Mouse (Mus musculus) midbrain, embryonic 11.5 days (tissue): ENCODE measurements around the gene Cntd1. TPM values are rescaled to one million over a fixed set of nuclear protein-coding genes. Genes with fewer than 3 reads are reported as not detected.

ENCODE experiments used
- ATAC-seq: fragments of 200-750 bp; cut with Nextera tagmentation; 2 replicates; pipeline ENCODE4 v1.8.0; 2017; ENCODE audit warnings: moderate TSS enrichment, moderate library complexity; ENCODE audit not compliant: low FRiP score
- DNase-seq: peaks from one replicate; pipeline ENCODE4 v3.0.0; 2015; ENCODE audit warnings: low spot score; ENCODE audit errors: missing footprints
- H3K27ac ChIP-seq: fragments of 300-500 bp; sonication (generic); 2 replicates; pipeline ENCODE4 v1.5.1; 2014; ENCODE audit warnings: low read depth, low read length
- H3K27me3 ChIP-seq: fragments of 300-500 bp; sonication (generic); 2 replicates; pipeline ENCODE4 v1.6.1; 2014; ENCODE audit warnings: mild to moderate bottlenecking, low read length, moderate library complexity, mixed read lengths; ENCODE audit not compliant: control insufficient read depth, insufficient read depth
- H3K36me3 ChIP-seq: fragments of 300-500 bp; sonication (generic); 2 replicates; pipeline ENCODE4 v1.6.1; 2014; ENCODE audit warnings: mild to moderate bottlenecking, low read length, moderate library complexity, mixed read lengths; ENCODE audit not compliant: control insufficient read depth, insufficient read depth
- H3K4me1 ChIP-seq: fragments of 300-500 bp; sonication (generic); 2 replicates; pipeline ENCODE4 v1.6.1; 2014; ENCODE audit warnings: low read length; ENCODE audit not compliant: control insufficient read depth, insufficient read depth
- H3K4me2 ChIP-seq: fragments of 300-500 bp; sonication (generic); 2 replicates; pipeline ENCODE4 v1.6.1; 2014; ENCODE audit warnings: mild to moderate bottlenecking, moderate library complexity
- H3K4me3 ChIP-seq: fragments of 300-500 bp; sonication (generic); 2 replicates; pipeline ENCODE4 v1.5.1; 2014; ENCODE audit warnings: low read depth, low read length
- H3K9ac ChIP-seq: fragments of 300-500 bp; sonication (generic); 2 replicates; pipeline ENCODE4 v1.6.1; 2014; ENCODE audit warnings: low read length
- H3K9me3 ChIP-seq: fragments of 300-500 bp; sonication (generic); 2 replicates; pipeline ENCODE4 v1.6.1; 2016; ENCODE audit warnings: low read length; ENCODE audit not compliant: control insufficient read depth
- WGBS: fragments of 180-500 bp; shearing (Covaris S2); extraction: QIAGEN DNeasy Blood & Tissue Kit; methylation state at CpG from one replicate; pipeline ENCODE4 v1.1.7; 2014; 5-methylcytosine and 5-hydroxymethylcytosine counted together
- polyA plus RNA-seq: library from polyadenylated mRNA; unstranded; fragments of >200 nt; fragmentation: Nextera tagmentation; extraction: Ambion mirVana; gene quantifications from 2 replicates; pipeline ENCODE4 v1.2.1, GENCODE M21; 2014

Gene Cntd1
- polyA plus RNA-seq, 1 experiment from 2014 or later, result 1.7 TPM

DNA sequence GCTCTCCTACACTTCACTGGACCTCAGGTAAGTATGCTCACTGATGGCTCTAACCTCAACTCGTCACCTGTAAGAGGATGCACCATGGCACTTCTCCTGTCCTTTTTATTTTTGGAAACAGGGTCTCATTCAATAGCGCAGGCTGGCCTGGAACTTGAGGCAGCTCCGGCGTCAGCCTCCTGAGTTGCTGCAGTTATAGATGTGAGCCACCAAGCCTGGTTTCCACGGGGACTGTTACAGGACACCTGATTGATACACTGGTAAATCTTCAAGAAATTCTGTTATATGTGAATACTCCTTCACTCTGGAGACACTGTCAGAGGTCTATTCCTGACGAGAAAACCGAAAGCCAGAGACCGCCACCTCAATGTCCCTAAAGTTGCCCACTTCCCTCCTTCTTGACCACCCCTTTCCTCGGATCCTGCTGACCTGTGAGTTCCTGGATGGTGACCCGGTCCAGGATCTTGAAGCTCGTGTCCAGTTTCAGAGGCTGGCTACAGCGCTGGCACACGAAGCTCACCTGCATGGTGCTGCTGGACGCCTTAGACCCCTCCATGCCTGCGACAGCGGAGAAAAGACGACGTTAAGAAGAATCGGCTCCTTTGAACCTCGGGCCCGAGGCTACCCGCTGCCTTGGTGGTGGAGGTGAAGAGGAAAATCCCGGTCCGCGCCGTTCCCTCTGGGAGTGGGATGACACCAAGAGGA is 22.6 kb downstream of the Cntd1 start:
- peak overlapping the region; percentile 98 for H3K4me2 ChIP-seq
- WGBS, result 14% methylated on average over 26 of the region's 26 CpGs
- H3K36me3 ChIP-seq, result peaks cover 6% of the 10 kb centered on the region; the same call in 1 of the 2 replicates
- no peak overlapping the region for H3K27ac ChIP-seq
- H3K27me3 ChIP-seq, result no peaks in the 10 kb centered on the region
- DNase-seq, result no peak
- H3K9ac ChIP-seq, result peak overlapping the region; percentile 82
- H3K4me3 ChIP-seq, result peak overlapping the region; percentile 74
- H3K4me1 ChIP-seq, result peaks cover 13% of the 10 kb centered on the region
- ATAC-seq, result no peak; the same call in none of the 2 replicates
- no peaks in the 10 kb centered on the region for H3K9me3 ChIP-seq

DNA sequence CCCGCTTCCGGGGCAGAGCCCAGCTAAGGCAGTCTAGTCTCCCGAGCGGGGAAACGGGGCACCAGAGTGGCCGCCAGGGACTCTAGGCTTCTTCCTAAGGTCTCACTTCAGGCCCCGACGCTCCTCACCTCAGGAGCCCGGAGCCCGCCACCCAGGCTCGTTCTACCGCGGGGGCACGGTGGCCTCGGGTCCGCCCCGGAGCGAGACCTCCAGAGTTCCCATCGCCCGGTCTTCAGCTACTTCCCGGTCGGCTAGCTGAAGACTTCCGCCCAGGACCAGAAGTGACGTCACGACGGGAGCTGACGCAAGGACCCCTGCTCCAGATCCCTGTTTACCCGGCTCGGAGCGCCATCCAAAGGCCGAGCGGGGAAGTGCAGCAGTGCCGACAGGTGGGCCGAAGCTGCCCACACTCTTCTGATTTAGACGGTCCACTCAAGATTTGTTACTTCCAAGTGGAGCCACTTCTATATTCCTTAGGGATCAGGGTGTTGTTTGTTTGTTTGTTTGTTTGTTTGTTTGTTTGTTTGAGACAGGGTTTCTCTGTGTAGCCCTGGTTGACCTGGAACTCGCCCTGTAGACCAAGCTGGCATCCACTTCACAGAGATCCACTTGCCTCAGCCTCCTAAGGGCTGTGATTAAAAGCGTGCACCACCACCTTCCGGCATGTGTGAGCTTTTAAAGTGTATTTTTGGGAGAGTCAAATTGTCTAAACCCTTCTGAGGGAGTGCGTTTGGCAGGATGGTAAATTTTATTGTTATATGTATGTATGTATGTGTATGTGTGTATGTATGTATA is 23.4 kb downstream of the Cntd1 start, which contains the start of gene Becn1:
TSS of gene Becn1 (minus strand) at position 283 of the 795 bp plus-strand sequence.
- Histone ChIP-seq H3K27ac (no peak within 1 kb of the TSS), H3K9me3 (no peaks in the 10 kb centered on the region), H3K4me1 (peaks cover 13% of the 10 kb centered on the region), H3K9ac (peak within 1 kb of the TSS; percentile 82), H3K36me3 (peaks cover 6% of the 10 kb centered on the region; the same call in 1 of the 2 replicates), H3K4me2 (peak within 1 kb of the TSS; percentile 98), H3K27me3 (no peaks in the 10 kb centered on the region), H3K4me3 (peak within 1 kb of the TSS; percentile 74)
- 7% methylated on average over 39 of the region's 39 CpGs for WGBS
- ATAC-seq (peak; percentile 94), DNase-seq (peak; percentile 100)

DNA sequence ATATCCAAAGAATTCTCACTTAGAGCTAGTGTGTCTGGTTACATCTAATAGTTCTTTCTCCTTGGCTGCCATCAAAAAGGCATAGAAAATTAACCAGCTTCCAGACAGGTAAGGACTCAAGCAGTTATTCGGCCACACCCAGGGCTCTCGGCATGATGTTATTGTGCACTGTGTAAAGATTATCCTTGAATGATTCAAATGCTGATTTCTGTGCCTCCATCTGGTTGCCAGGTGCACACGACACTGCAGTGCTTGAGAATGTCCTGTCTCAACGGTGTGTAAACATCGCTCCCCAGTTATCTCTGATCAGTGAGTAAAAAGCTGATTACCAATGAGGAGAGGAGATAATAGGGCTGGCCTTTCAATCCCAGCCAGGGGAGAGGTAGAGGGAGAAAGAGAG is 28.9 kb downstream of the Cntd1 start:
- ATAC-seq (no peak), DNase-seq (peak; percentile 74)
- no peak overlapping the region for H3K4me2 ChIP-seq
- WGBS, result 39% methylated on average over 5 of the region's 5 CpGs
- no peak overlapping the region for H3K4me3 ChIP-seq
- no peak overlapping the region for H3K9ac ChIP-seq
- no peaks in the 10 kb centered on the region for H3K4me1 ChIP-seq
- no peaks in the 10 kb centered on the region for H3K9me3 ChIP-seq
- H3K36me3 ChIP-seq, result no peaks in the 10 kb centered on the region
- H3K27me3 ChIP-seq, result no peaks in the 10 kb centered on the region
- H3K27ac ChIP-seq, result no peak overlapping the region

DNA sequence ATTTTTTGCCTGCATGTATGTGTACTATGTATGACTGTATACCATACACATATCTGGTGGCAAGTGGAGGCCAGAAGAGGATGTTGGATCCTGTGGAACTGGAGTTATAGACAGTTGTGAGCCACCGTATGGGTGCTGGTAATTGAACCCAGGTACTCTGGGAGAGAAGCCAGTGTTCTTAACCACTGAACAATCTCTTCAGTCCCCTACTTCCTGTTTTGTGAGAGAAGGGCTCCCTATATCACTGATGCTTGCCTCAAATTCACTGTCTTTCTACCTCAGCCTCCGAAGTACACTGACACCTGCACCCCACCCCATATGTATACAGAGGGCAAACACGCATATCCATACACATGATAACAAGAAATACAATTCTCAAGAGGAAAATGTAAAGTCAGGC is 32.3 kb downstream of the Cntd1 start:
- Histone ChIP-seq H3K27me3 (no peaks in the 10 kb centered on the region), H3K36me3 (no peaks in the 10 kb centered on the region), H3K4me1 (peaks cover 4% of the 10 kb centered on the region; the same call in 1 of the 2 replicates), H3K4me2 (no peak overlapping the region), H3K4me3 (no peak overlapping the region), H3K9ac (no peak overlapping the region), H3K27ac (no peak overlapping the region), H3K9me3 (no peaks in the 10 kb centered on the region)
- 88% methylated on average over 3 of the region's 3 CpGs for WGBS
- DNase-seq (peak; percentile 2), ATAC-seq (no peak)

DNA sequence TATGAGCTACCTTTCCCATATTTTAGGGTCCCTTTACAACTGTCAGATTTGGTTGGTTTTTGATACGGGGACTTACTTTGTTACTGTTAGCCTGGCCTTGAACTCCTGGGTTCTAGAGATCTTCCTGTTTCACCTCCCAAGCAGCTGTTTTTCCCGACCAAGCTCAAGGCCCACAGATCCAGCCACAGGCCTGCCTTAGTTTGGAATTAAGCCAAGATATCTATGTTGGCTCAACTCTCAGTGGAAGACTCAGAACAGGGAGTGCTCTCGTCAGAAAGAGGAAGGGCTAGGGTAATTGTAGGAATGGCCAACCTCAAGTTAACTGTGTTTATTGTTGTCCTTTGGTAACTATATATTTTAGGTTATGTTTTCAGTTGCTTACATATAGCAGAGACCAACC is 33.3 kb downstream of the Cntd1 start:
- no peak overlapping the region for H3K4me2 ChIP-seq
- no peaks in the 10 kb centered on the region for H3K27me3 ChIP-seq
- H3K4me1 ChIP-seq, result peaks cover 9% of the 10 kb centered on the region
- no peak for ATAC-seq
- no peak overlapping the region for H3K4me3 ChIP-seq
- H3K9ac ChIP-seq, result no peak overlapping the region
- DNase-seq, result peak; percentile 23
- H3K36me3 ChIP-seq, result no peaks in the 10 kb centered on the region
- H3K27ac ChIP-seq, result no peak overlapping the region
- H3K9me3 ChIP-seq, result no peaks in the 10 kb centered on the region
- WGBS, result 77% methylated on average over 3 of the region's 3 CpGs

DNA sequence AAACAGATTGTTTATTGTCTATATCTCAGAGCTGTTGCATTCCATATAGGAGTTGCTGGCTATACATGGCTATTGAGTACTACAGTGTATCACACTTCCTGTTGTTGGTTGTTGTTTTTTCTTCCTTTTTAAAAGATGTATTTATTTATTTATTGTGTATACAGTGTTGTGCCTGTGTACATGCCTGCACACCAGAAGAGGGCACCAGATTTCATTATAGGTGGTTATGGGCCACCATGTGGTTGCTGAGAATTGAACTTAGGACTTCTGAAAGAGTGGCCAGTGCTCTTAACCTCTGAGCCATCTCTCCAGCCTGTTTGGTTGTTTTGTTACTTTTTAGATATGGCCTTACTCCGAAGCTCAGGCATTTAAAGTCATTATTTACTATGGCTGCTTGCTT is 35.8 kb downstream of the Cntd1 start:
- Histone ChIP-seq H3K27me3 (no peaks in the 10 kb centered on the region), H3K4me2 (no peak overlapping the region), H3K27ac (no peak overlapping the region), H3K9ac (no peak overlapping the region), H3K36me3 (no peaks in the 10 kb centered on the region), H3K4me1 (peaks cover 10% of the 10 kb centered on the region), H3K4me3 (no peak overlapping the region), H3K9me3 (no peaks in the 10 kb centered on the region)
- ATAC-seq, result no peak
- WGBS, result 100% methylated on average over 1 of the region's 1 CpGs
- DNase-seq, result no peak

DNA sequence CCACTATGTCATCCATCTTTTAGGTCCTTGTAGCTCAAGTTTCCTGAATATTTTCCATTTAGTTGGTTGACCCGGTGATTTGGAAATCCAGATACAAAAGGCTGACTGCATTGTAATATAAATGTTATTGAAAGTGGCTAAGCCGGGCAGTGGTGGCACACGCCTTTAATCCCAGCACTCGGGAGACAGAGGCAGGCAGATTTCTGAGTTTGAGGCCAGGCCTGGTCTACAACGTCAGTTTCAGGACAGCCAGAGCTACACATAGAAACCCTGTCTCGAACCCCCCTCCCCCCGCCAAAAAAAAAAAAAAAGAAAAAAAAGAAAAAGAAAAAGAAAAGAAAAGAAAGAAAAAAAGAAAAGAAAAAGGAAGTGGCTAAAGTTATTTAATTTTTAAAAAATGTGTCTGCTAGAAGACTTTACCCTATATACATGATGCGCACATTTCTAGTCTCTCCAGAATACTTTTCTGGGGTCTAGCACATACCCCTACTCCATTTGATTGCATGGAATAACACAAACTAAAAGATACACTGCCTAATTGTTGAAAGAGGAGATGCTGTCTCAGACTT is 36.4 kb downstream of the Cntd1 start:
- peak overlapping the region; percentile 88 for H3K4me3 ChIP-seq
- H3K9ac ChIP-seq, result peak overlapping the region; percentile 91
- no peak overlapping the region; the same call in 1 of the 2 replicates for H3K27ac ChIP-seq
- WGBS, result 83% methylated on average over 8 of the region's 8 CpGs
- peaks cover 4% of the 10 kb centered on the region for H3K36me3 ChIP-seq
- no peaks in the 10 kb centered on the region for H3K9me3 ChIP-seq
- peaks cover 10% of the 10 kb centered on the region for H3K4me1 ChIP-seq
- no peak for ATAC-seq
- peak; percentile 82 for DNase-seq
- no peaks in the 10 kb centered on the region for H3K27me3 ChIP-seq
- H3K4me2 ChIP-seq, result peak overlapping the region; percentile 72

DNA sequence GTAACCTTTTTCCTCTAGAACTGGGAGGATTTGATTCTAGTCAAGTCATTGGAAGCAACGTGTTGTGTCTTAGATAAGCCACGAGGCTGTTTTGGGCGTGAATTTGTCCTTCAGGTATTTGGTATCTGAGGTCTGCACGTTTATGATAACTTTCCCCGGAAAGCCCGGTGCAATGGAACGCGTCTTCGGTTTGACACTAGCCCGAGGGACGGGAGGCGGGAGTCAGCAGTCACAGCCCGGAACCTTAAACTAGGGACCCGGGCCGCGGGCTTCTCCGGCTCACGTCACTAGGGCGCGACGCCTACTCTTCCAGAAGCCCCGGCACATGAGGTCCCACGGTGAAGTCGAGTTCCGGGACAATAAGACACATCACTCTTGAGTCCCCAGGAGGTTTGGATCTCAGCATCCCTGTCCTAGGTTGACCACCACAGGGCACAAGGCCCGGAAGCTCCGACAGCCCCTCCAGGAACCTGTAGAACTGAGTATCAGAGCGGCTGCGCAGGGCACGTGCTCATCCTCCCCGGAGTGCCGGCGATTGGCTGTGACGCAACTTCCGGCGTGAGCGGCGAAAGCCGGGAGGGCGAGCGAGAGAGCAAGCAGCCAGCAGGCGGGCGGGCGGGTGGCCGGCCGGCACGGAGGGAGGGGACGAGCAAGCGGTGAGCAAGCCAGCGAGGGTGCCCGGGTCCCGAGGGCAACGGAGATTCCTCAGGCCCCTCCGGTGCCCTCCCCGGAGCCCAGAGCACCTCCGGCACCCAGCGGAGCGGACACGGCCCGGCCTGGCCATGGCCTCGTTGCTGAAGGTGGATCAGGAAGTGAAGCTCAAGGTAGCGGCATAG is 37.1 kb downstream of the Cntd1 start, which contains the start of gene Psme3:
TSS of gene Psme3 (plus strand) at position 549 of the 836 bp plus-strand sequence.
- H3K36me3 ChIP-seq, result peaks cover 9% of the 10 kb centered on the region
- WGBS, result under 1% methylated on average over 62 of the region's 62 CpGs
- peak within 1 kb of the TSS; percentile 91 for H3K9ac ChIP-seq
- H3K9me3 ChIP-seq, result no peaks in the 10 kb centered on the region
- H3K27me3 ChIP-seq, result no peaks in the 10 kb centered on the region
- ATAC-seq (peak; percentile 92), DNase-seq (peak; percentile 99)
- H3K4me3 ChIP-seq, result peak within 1 kb of the TSS; percentile 88
- H3K4me1 ChIP-seq, result peaks cover 10% of the 10 kb centered on the region
- peak within 1 kb of the TSS; percentile 55 for H3K27ac ChIP-seq
- peak within 1 kb of the TSS; percentile 72 for H3K4me2 ChIP-seq
